Mouse (Mus musculus) retina, postnatal 7 days (tissue): ENCODE measurements around the gene Zswim5.

ENCODE experiments used
- DNase-seq: peaks from one replicate; pipeline ENCODE4 v3.0.0-alpha.2; 2012; ENCODE audit warnings: low read depth, low spot score

The Zswim5 gene

GRCm38 (mm10) chr4:116913318-116913717, 36.1 kb downstream of the Zswim5 start:
- no peak for DNase-seq

- no peak for DNase-seq
Observed at GRCm38 (mm10) chr4:116928006-116928651, 51.0 kb downstream of the Zswim5 start.

- DNase-seq: no peak
Observed at GRCm38 (mm10) chr4:116939585-116939984, 62.4 kb downstream of the Zswim5 start.

- DNase-seq: no peak
Observed at GRCm38 (mm10) chr4:116942695-116943094, 65.5 kb downstream of the Zswim5 start.

GRCm38 (mm10) chr4:116944055-116944454, 66.9 kb downstream of the Zswim5 start:
- no peak for DNase-seq

GRCm38 (mm10) chr4:116951642-116952041, 74.5 kb downstream of the Zswim5 start:
- DNase-seq: no peak

- DNase-seq: no peak
Observed at GRCm38 (mm10) chr4:116954951-116955350, 77.8 kb downstream of the Zswim5 start.

GRCm38 (mm10) chr4:116976503-116976902, 99.3 kb downstream of the Zswim5 start:
- DNase-seq: no peak

- DNase-seq: no peak
Observed at GRCm38 (mm10) chr4:116985681-116986080, 108.5 kb downstream of the Zswim5 start.

- peak; percentile 65 for DNase-seq
Observed at GRCm38 (mm10) chr4:116986400-116987121, 109.4 kb downstream of the Zswim5 start.

GRCm38 (mm10) chr4:116987122-116987456, 109.9 kb downstream of the Zswim5 start:
- DNase-seq: no peak

GRCm38 (mm10) chr4:116989731-116990130, 112.6 kb downstream of the Zswim5 start:
- DNase-seq: no peak

- peak; percentile 77 for DNase-seq
Observed at GRCm38 (mm10) chr4:116991366-116991765, 114.2 kb downstream of the Zswim5 start.

- DNase-seq: peak; percentile 91
Observed at GRCm38 (mm10) chr4:116993672-116994621, 116.8 kb downstream of the Zswim5 start, which contains the start of gene Urod. Gene Urod (minus strand): TSS chr4:116994413.

- peak; percentile 53 for DNase-seq
Observed at GRCm38 (mm10) chr4:116995131-116995797, 118.1 kb downstream of the Zswim5 start, which contains the start of gene Hectd3. Gene Hectd3 (plus strand): TSS chr4:116995317.

- DNase-seq: no peak
Observed at GRCm38 (mm10) chr4:116995798-116996135, 118.6 kb downstream of the Zswim5 start.

GRCm38 (mm10) chr4:116999513-117000154, 122.5 kb downstream of the Zswim5 start:
- DNase-seq: no peak

- no peak for DNase-seq
Observed at GRCm38 (mm10) chr4:117001957-117002356, 124.8 kb downstream of the Zswim5 start.

- peak; percentile 53 for DNase-seq
Observed at GRCm38 (mm10) chr4:117002543-117003521, 125.7 kb downstream of the Zswim5 start.

GRCm38 (mm10) chr4:117004649-117005048, 127.5 kb downstream of the Zswim5 start:
- DNase-seq: no peak
